ENCODE assay signal across 8 mouse cellular contexts in genomic region chr6:125039131-125039530, GRCm38 (mm10). TPM values are rescaled to one million over a fixed set of nuclear protein-coding genes. Genes with fewer than 3 reads are reported as not detected.
DNase-seq lines count a peak whose midpoint lies in the region; ATAC-seq and TF ChIP-seq lines count a peak whose summit lies in the region.

No protein-coding gene starts in this region.

- peak overlapping the region; percentile 54 for H3K4me2 ChIP-seq in forebrain, embryonic 12.5 days
- H3K4me2 ChIP-seq in liver, embryonic 13.5 days = peak overlapping the region; percentile 84
- H3K4me2 ChIP-seq in stomach, embryonic 16.5 days (ENCODE audit: low read depth, low read length) = peak overlapping the region; percentile 67

- H3K36me3 ChIP-seq in spleen, adult 2 months (ENCODE audit: control insufficient read depth, insufficient read depth, low read length) = peaks cover 18% of the 10 kb centered on the region
- H3K36me3 ChIP-seq in forebrain, embryonic 12.5 days (replicated peaks) = peaks cover 45% of the 10 kb centered on the region
- peaks cover 51% of the 10 kb centered on the region for H3K36me3 ChIP-seq in liver, embryonic 13.5 days
- H3K36me3 ChIP-seq in stomach, embryonic 16.5 days (ENCODE audit: control insufficient read depth, insufficient read depth, low read length) = peaks cover 19% of the 10 kb centered on the region

- peaks cover 4% of the 10 kb centered on the region; the same call in 1 of the 2 replicates for H3K4me1 ChIP-seq in spleen, adult 2 months (ENCODE audit: control insufficient read depth, insufficient read depth, insufficient read length)
- peaks cover 14% of the 10 kb centered on the region for H3K4me1 ChIP-seq in forebrain, embryonic 12.5 days
- H3K4me1 ChIP-seq in liver, embryonic 13.5 days (replicated peaks) = peaks cover 40% of the 10 kb centered on the region
- H3K4me1 ChIP-seq in stomach, embryonic 16.5 days (ENCODE audit: control insufficient read depth, insufficient read depth, low read length) = peaks cover 12% of the 10 kb centered on the region; the same call in 1 of the 2 replicates

- H3K27me3 ChIP-seq in spleen, adult 2 months (ENCODE audit: control insufficient read depth, insufficient read depth, low read length) = no peaks in the 10 kb centered on the region
- no peaks in the 10 kb centered on the region for H3K27me3 ChIP-seq in forebrain, embryonic 12.5 days
- H3K27me3 ChIP-seq in liver, embryonic 13.5 days = no peaks in the 10 kb centered on the region
- H3K27me3 ChIP-seq in stomach, embryonic 16.5 days (ENCODE audit: control insufficient read depth, insufficient read depth, low read length) = no peaks in the 10 kb centered on the region

- no peak for TF ChIP-seq CTCF in spleen, adult 2 months (IDR thresholded peaks at IDR 0.05; ENCODE audit: extremely low read depth, insufficient read depth, insufficient read length, insufficient replicate concordance)

- no peak for DNase-seq in spleen, adult 2 months (ENCODE audit: low read depth in 1 of 2, low spot score in 2 of 2)
- DNase-seq in spleen, postnatal 4 days (ENCODE audit: low spot score in 2 of 2) = no peak
- DNase-seq in liver, embryonic 13.5 days = peak; percentile 26
- no peak for DNase-seq in cerebellum, postnatal 36 days
- DNase-seq in layer of hippocampus, postnatal 25 days (ENCODE audit: extremely low spot score in 1 of 2, low spot score in 1 of 2) = no peak
- DNase-seq in thymus, postnatal 14 days = no peak

- WGBS in spleen, adult 2 months = 15% methylated on average over 8 of the region's 8 CpGs
- WGBS in forebrain, embryonic 12.5 days = 4% methylated on average over 8 of the region's 8 CpGs
- WGBS in liver, embryonic 13.5 days (ENCODE audit: insufficient replicate concordance) = 5% methylated on average over 8 of the region's 8 CpGs
- 6% methylated on average over 8 of the region's 8 CpGs for WGBS in stomach, embryonic 16.5 days

- peak; percentile 27 for ATAC-seq in forebrain, embryonic 12.5 days (ENCODE audit: low FRiP score)
- peak; percentile 11; the same call in 1 of the 2 replicates for ATAC-seq in liver, embryonic 13.5 days (ENCODE audit: low read depth)
- no peak for ATAC-seq in stomach, embryonic 16.5 days (ENCODE audit: insufficient read depth, low FRiP score)

- peak overlapping the region; percentile 58; the same call in 1 of the 2 replicates for H3K27ac ChIP-seq in spleen, adult 2 months (ENCODE audit: insufficient read depth, low read length)
- peak overlapping the region; percentile 65 for H3K27ac ChIP-seq in forebrain, embryonic 12.5 days
- peak overlapping the region; percentile 71 for H3K27ac ChIP-seq in liver, embryonic 13.5 days
- peak overlapping the region; percentile 69 for H3K27ac ChIP-seq in stomach, embryonic 16.5 days (ENCODE audit: low read length)

- H3K9me3 ChIP-seq in forebrain, embryonic 12.5 days = no peaks in the 10 kb centered on the region
- H3K9me3 ChIP-seq in liver, embryonic 13.5 days (replicated peaks) = no peaks in the 10 kb centered on the region
- no peaks in the 10 kb centered on the region for H3K9me3 ChIP-seq in stomach, embryonic 16.5 days (replicated peaks; ENCODE audit: control insufficient read depth, low read length)

- peak overlapping the region; percentile 30; the same call in 1 of the 2 replicates for H3K9ac ChIP-seq in forebrain, embryonic 12.5 days
- peak overlapping the region; percentile 55 for H3K9ac ChIP-seq in liver, embryonic 13.5 days
- H3K9ac ChIP-seq in stomach, embryonic 16.5 days (ENCODE audit: low read length) = peak overlapping the region; percentile 63

- peak overlapping the region; percentile 37 for H3K4me3 ChIP-seq in spleen, adult 2 months (ENCODE audit: extremely low read depth, insufficient read depth, insufficient read length)
- H3K4me3 ChIP-seq in forebrain, embryonic 12.5 days (replicated peaks) = peak overlapping the region; percentile 72
- peak overlapping the region; percentile 75 for H3K4me3 ChIP-seq in liver, embryonic 13.5 days (replicated peaks)
- peak overlapping the region; percentile 77 for H3K4me3 ChIP-seq in stomach, embryonic 16.5 days (replicated peaks; ENCODE audit: low read length)

- no peak for TF ChIP-seq POLR2A in spleen, adult 2 months (IDR thresholded peaks at IDR 0.05; ENCODE audit: low read depth, low read length)

RNA-seq across cellular contexts. Expression of gene Ing4, which starts 0.4 kb away (rescaled TPM):
- polyA plus RNA-seq in spleen, adult 2 months (2012; rRNA removed) = 31.8 and 36.2 TPM in 2 replicates
- 163 and 164 TPM in 2 replicates for polyA plus RNA-seq in forebrain, embryonic 12.5 days (2016; fragmentation: Nextera tagmentation; extraction: Ambion mirVana)
- 28.6 and 31.8 TPM in 2 replicates for polyA plus RNA-seq in liver, embryonic 13.5 days (2015; fragmentation: Nextera tagmentation; extraction: Ambion mirVana)
- polyA plus RNA-seq in stomach, embryonic 16.5 days (2015; fragmentation: Nextera tagmentation; extraction: Ambion mirVana) = 114 and 115 TPM in 2 replicates
- total RNA-seq in layer of hippocampus, postnatal 25 days (2021) = 10 to 100 TPM; 61.4 to 61.5 TPM

RNA-seq across cellular contexts. Expression of gene Acrbp, which starts 10.4 kb away (rescaled TPM):
- polyA plus RNA-seq in spleen, adult 2 months (2012; rRNA removed) = 34.4 and 35.8 TPM in 2 replicates
- polyA plus RNA-seq in forebrain, embryonic 12.5 days (2016; fragmentation: Nextera tagmentation; extraction: Ambion mirVana) = 14.7 and 17.7 TPM in 2 replicates
- polyA plus RNA-seq in liver, embryonic 13.5 days (2015; fragmentation: Nextera tagmentation; extraction: Ambion mirVana) = 1.6 and 2.2 TPM in 2 replicates
- polyA plus RNA-seq in stomach, embryonic 16.5 days (2015; fragmentation: Nextera tagmentation; extraction: Ambion mirVana) = 10.6 and 12.9 TPM in 2 replicates
- 10 to 100 TPM in 1 of 2 experiments, 1 to 10 TPM in 1; 8.2 to 12.4 TPM for total RNA-seq in layer of hippocampus, postnatal 25 days (2021)

RNA-seq across cellular contexts. Expression of gene Lpar5, which starts 28.6 kb away (rescaled TPM):
- 62.1 and 64.3 TPM in 2 replicates for polyA plus RNA-seq in spleen, adult 2 months (2012; rRNA removed)
- 0.31 TPM in 1 of 2 replicates, not detected in the other for polyA plus RNA-seq in forebrain, embryonic 12.5 days (2016; fragmentation: Nextera tagmentation; extraction: Ambion mirVana)
- polyA plus RNA-seq in liver, embryonic 13.5 days (2015; fragmentation: Nextera tagmentation; extraction: Ambion mirVana) = 1.6 and 2.1 TPM in 2 replicates
- polyA plus RNA-seq in stomach, embryonic 16.5 days (2015; fragmentation: Nextera tagmentation; extraction: Ambion mirVana) = 9.5 and 13.6 TPM in 2 replicates
- under 1 TPM; 0.35 to 0.96 TPM for total RNA-seq in layer of hippocampus, postnatal 25 days (2021)

RNA-seq across cellular contexts. Expression of gene Zfp384, which starts 30.2 kb away (rescaled TPM):
- 52.2 and 54.3 TPM in 2 replicates for polyA plus RNA-seq in spleen, adult 2 months (2012; rRNA removed)
- polyA plus RNA-seq in forebrain, embryonic 12.5 days (2016; fragmentation: Nextera tagmentation; extraction: Ambion mirVana) = 16.7 and 19.1 TPM in 2 replicates
- polyA plus RNA-seq in liver, embryonic 13.5 days (2015; fragmentation: Nextera tagmentation; extraction: Ambion mirVana) = 3.6 and 3.8 TPM in 2 replicates
- 9.3 and 12.8 TPM in 2 replicates for polyA plus RNA-seq in stomach, embryonic 16.5 days (2015; fragmentation: Nextera tagmentation; extraction: Ambion mirVana)
- 10 to 100 TPM; 42.4 to 49.6 TPM for total RNA-seq in layer of hippocampus, postnatal 25 days (2021)

RNA-seq across cellular contexts. Expression of gene Pianp, which starts 42.6 kb away (rescaled TPM):
- 3.4 and 5.4 TPM in 2 replicates for polyA plus RNA-seq in spleen, adult 2 months (2012; rRNA removed)
- 6.9 and 8.2 TPM in 2 replicates for polyA plus RNA-seq in forebrain, embryonic 12.5 days (2016; fragmentation: Nextera tagmentation; extraction: Ambion mirVana)
- polyA plus RNA-seq in liver, embryonic 13.5 days (2015; fragmentation: Nextera tagmentation; extraction: Ambion mirVana) = 0.05 and 0.15 TPM in 2 replicates
- 4.0 and 4.2 TPM in 2 replicates for polyA plus RNA-seq in stomach, embryonic 16.5 days (2015; fragmentation: Nextera tagmentation; extraction: Ambion mirVana)
- 100 to 1,000 TPM; 139 to 188 TPM for total RNA-seq in layer of hippocampus, postnatal 25 days (2021)
